Mouse (Mus musculus) lung, postnatal 0 days (tissue): ENCODE data around the gene Rpl9-ps6.

Experiments
- CTCF ChIP-seq: IDR thresholded peaks from 2 replicates; pipeline ENCODE4 v1.5.1; 2016; ENCODE audit warnings: antibody characterized with exemption, mild to moderate bottlenecking
- EP300 ChIP-seq: IDR thresholded peaks from 2 replicates; pipeline ENCODE4 v1.6.1; 2016; ENCODE audit warnings: antibody characterized with exemption, mild to moderate bottlenecking, control low read depth

DNA sequence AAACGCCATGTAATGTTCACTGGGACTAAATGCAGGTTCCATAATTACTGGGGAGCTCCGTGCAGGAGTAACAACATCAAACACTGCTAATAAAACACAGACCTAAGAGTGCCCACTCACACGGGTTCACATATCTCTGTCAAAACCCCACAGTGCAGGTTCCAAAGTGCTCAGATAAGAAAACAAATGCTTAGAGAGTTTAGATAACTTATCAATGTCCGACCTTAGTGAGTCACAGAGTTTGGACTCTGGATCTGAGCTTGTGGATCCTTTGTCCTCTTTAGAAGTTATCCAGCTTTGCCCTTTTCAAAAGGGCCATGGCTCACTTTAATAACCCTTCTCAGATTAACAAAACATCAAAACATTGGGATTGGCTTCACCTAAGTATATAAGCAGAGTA lies 15.1 kb upstream of the Rpl9-ps6 start:
- TF ChIP-seq CTCF (no peak), EP300 (no peak)
